Mouse (Mus musculus): ENCODE measurements around the gene Fgg.

GRCm38 (mm10) chr3:83053758-83054157, 46.2 kb downstream of the Fgg start:
- TF ChIP-seq CTCF (IDR thresholded peaks at IDR 0.05; ENCODE audit: borderline replicate concordance, control insufficient read depth, extremely low read depth, insufficient read depth, low read length, poor library complexity), result no peak
- TF ChIP-seq POLR2A (IDR thresholded peaks at IDR 0.05; ENCODE audit: control insufficient read depth, extremely low read depth, insufficient read depth, low read length, poor library complexity), result no peak
